Mouse (Mus musculus) stomach, embryonic 14.5 days (tissue): ENCODE data around the gene Wdr66. TPM values are rescaled to one million over a fixed set of nuclear protein-coding genes. Genes with fewer than 3 reads are reported as not detected.

Source experiments
- ATAC-seq: fragments of 200-750 bp; cut with Nextera tagmentation; 2 replicates; pipeline ENCODE4 v1.8.0; 2017; ENCODE audit warnings: low read depth, moderate TSS enrichment; ENCODE audit not compliant: insufficient number of reproducible peaks, insufficient read depth, low FRiP score
- H3K27ac ChIP-seq: fragments of 300-500 bp; sonication (generic); 2 replicates; pipeline ENCODE4 v1.5.1; 2014; ENCODE audit warnings: mild to moderate bottlenecking, low read length, moderate library complexity, mixed read lengths
- H3K27me3 ChIP-seq: fragments of 300-500 bp; sonication (generic); 2 replicates; pipeline ENCODE4 v1.6.1; 2014; ENCODE audit warnings: low read length, control low read depth, mixed read lengths; ENCODE audit not compliant: control insufficient read depth, insufficient read depth
- H3K36me3 ChIP-seq: fragments of 300-500 bp; sonication (generic); 2 replicates; pipeline ENCODE4 v1.6.1; 2014; ENCODE audit warnings: mild to moderate bottlenecking, control low read depth, low read length, moderate library complexity, mixed read lengths; ENCODE audit not compliant: control insufficient read depth, insufficient read depth
- H3K4me1 ChIP-seq: fragments of 300-500 bp; sonication (generic); 2 replicates; pipeline ENCODE4 v1.6.1; 2014; ENCODE audit warnings: low read length, control low read depth, mixed read lengths; ENCODE audit not compliant: control insufficient read depth, insufficient read depth
- H3K4me2 ChIP-seq: fragments of 300-500 bp; sonication (generic); replicated peaks from 2 replicates; pipeline ENCODE4 v1.6.1; 2014; ENCODE audit warnings: low read depth, low read length, control low read depth
- H3K4me3 ChIP-seq: fragments of 300-500 bp; sonication (generic); 2 replicates; pipeline ENCODE4 v1.5.1; 2014; ENCODE audit warnings: low read depth, low read length, control low read depth
- H3K9ac ChIP-seq: fragments of 300-500 bp; sonication (generic); replicated peaks from 2 replicates; pipeline ENCODE4 v1.6.1; 2014; ENCODE audit warnings: low read depth, mild to moderate bottlenecking, control low read depth, low read length, moderate library complexity, mixed read lengths
- H3K9me3 ChIP-seq: fragments of 300-500 bp; sonication (generic); 2 replicates; pipeline ENCODE4 v1.6.1; 2016; ENCODE audit warnings: low read depth, low read length, control low read depth; ENCODE audit not compliant: control insufficient read depth
- WGBS: fragments of 180-500 bp; shearing (Covaris S2); extraction: QIAGEN DNeasy Blood & Tissue Kit; methylation state at CpG from one replicate; pipeline ENCODE4 v1.1.7; 2014; 5-methylcytosine and 5-hydroxymethylcytosine counted together
- polyA plus RNA-seq: library from polyadenylated mRNA; unstranded; fragments of >200 nt; fragmentation: Nextera tagmentation; extraction: Ambion mirVana; gene quantifications from 2 replicates; pipeline ENCODE4 v1.2.1, GENCODE M21; 2014

The Wdr66 gene
- polyA plus RNA-seq, 1 experiment from 2014 or later: 1.3 TPM

- H3K27ac ChIP-seq: no peak overlapping the region
- H3K4me2 ChIP-seq: peak overlapping the region; percentile 83
- H3K4me3 ChIP-seq: peak overlapping the region; percentile 82
- ATAC-seq: no peak
- WGBS: 7% methylated on average over 15 of the region's 15 CpGs
- peaks cover 8% of the 10 kb centered on the region for H3K4me1 ChIP-seq
- H3K9me3 ChIP-seq: no peaks in the 10 kb centered on the region
- no peaks in the 10 kb centered on the region for H3K27me3 ChIP-seq
- no peaks in the 10 kb centered on the region for H3K36me3 ChIP-seq
- peak overlapping the region; percentile 84 for H3K9ac ChIP-seq
Observed at GRCm38 (mm10) chr5:123228524-123228922, 23.4 kb upstream of the Wdr66 start.

GRCm38 (mm10) chr5:123229296-123229695, 22.6 kb upstream of the Wdr66 start:
- Histone ChIP-seq H3K4me2 (peak overlapping the region; percentile 83), H3K4me3 (no peak overlapping the region; the same call in 1 of the 2 replicates), H3K36me3 (no peaks in the 10 kb centered on the region), H3K27me3 (no peaks in the 10 kb centered on the region), H3K9me3 (no peaks in the 10 kb centered on the region), H3K4me1 (peaks cover 8% of the 10 kb centered on the region), H3K27ac (no peak overlapping the region), H3K9ac (0 out of 2 replicates have a peak overlapping the region, but pooled peaks have one; percentile 14)
- ATAC-seq: no peak
- 86% methylated on average over 6 of the region's 6 CpGs for WGBS

GRCm38 (mm10) chr5:123232180-123232579, 19.7 kb upstream of the Wdr66 start:
- Histone ChIP-seq H3K4me2 (no peak overlapping the region), H3K36me3 (0 out of 2 replicates have a peak, but pooled peaks cover 7% of the 10 kb centered on the region), H3K4me3 (no peak overlapping the region), H3K4me1 (peaks cover 15% of the 10 kb centered on the region), H3K9ac (no peak overlapping the region), H3K27me3 (no peaks in the 10 kb centered on the region), H3K27ac (no peak overlapping the region), H3K9me3 (no peaks in the 10 kb centered on the region)
- no peak for ATAC-seq
- WGBS: 84% methylated on average over 2 of the region's 2 CpGs

GRCm38 (mm10) chr5:123235731-123236130, 16.2 kb upstream of the Wdr66 start:
- H3K27me3 ChIP-seq: no peaks in the 10 kb centered on the region
- WGBS: 34% methylated on average over 2 of the region's 2 CpGs
- H3K4me2 ChIP-seq: no peak overlapping the region
- H3K27ac ChIP-seq: no peak overlapping the region
- ATAC-seq: peak; percentile 63; the same call in 1 of the 2 replicates
- peaks cover 22% of the 10 kb centered on the region for H3K36me3 ChIP-seq
- H3K4me3 ChIP-seq: no peak overlapping the region
- H3K9me3 ChIP-seq: no peaks in the 10 kb centered on the region
- no peak overlapping the region for H3K9ac ChIP-seq
- peaks cover 7% of the 10 kb centered on the region; the same call in 1 of the 2 replicates for H3K4me1 ChIP-seq

GRCm38 (mm10) chr5:123236426-123236825, 15.5 kb upstream of the Wdr66 start:
- 87% methylated on average over 9 of the region's 9 CpGs for WGBS

GRCm38 (mm10) chr5:123239501-123239900, 12.4 kb upstream of the Wdr66 start:
- Histone ChIP-seq H3K9me3 (no peaks in the 10 kb centered on the region), H3K9ac (no peak overlapping the region), H3K4me2 (no peak overlapping the region), H3K4me3 (no peak overlapping the region), H3K4me1 (peaks cover 7% of the 10 kb centered on the region; the same call in 1 of the 2 replicates), H3K27ac (no peak overlapping the region), H3K27me3 (no peaks in the 10 kb centered on the region), H3K36me3 (peaks cover 40% of the 10 kb centered on the region)
- WGBS: 92% methylated on average over 11 of the region's 11 CpGs
- no peak for ATAC-seq

More at GRCm38 (mm10) chr5:123236426-123236825, 15.5 kb upstream of the Wdr66 start:
- H3K27me3 ChIP-seq: no peaks in the 10 kb centered on the region
- no peak overlapping the region for H3K4me3 ChIP-seq
- H3K9me3 ChIP-seq: no peaks in the 10 kb centered on the region
- no peak overlapping the region for H3K27ac ChIP-seq
- no peak for ATAC-seq
- H3K36me3 ChIP-seq: peaks cover 22% of the 10 kb centered on the region
- peaks cover 7% of the 10 kb centered on the region; the same call in 1 of the 2 replicates for H3K4me1 ChIP-seq
- no peak overlapping the region for H3K9ac ChIP-seq
- H3K4me2 ChIP-seq: no peak overlapping the region

- 20% methylated on average over 4 of the region's 4 CpGs for WGBS
- no peak for ATAC-seq
Observed at GRCm38 (mm10) chr5:123245518-123245917, 6.4 kb upstream of the Wdr66 start.

GRCm38 (mm10) chr5:123251390-123251789, 512 bp upstream of the Wdr66 start:
- H3K4me3 ChIP-seq: no peak overlapping the region
- no peaks in the 10 kb centered on the region for H3K4me1 ChIP-seq
- no peaks in the 10 kb centered on the region for H3K27me3 ChIP-seq
- no peak overlapping the region for H3K9ac ChIP-seq
- no peak for ATAC-seq
- no peak overlapping the region for H3K27ac ChIP-seq
- no peaks in the 10 kb centered on the region for H3K9me3 ChIP-seq
- WGBS: 67% methylated on average over 8 of the region's 8 CpGs
- no peaks in the 10 kb centered on the region for H3K36me3 ChIP-seq
- peak overlapping the region; percentile 37 for H3K4me2 ChIP-seq

More at GRCm38 (mm10) chr5:123245518-123245917, 6.4 kb upstream of the Wdr66 start:
- Histone ChIP-seq H3K27ac (no peak overlapping the region), H3K9me3 (no peaks in the 10 kb centered on the region), H3K4me2 (no peak overlapping the region), H3K4me3 (no peak overlapping the region), H3K27me3 (no peaks in the 10 kb centered on the region), H3K9ac (no peak overlapping the region), H3K4me1 (no peaks in the 10 kb centered on the region), H3K36me3 (peaks cover 18% of the 10 kb centered on the region)
